Mouse (Mus musculus) lung, postnatal 0 days (tissue): Measurements from ENCODE around the gene Dok7. TPM values are rescaled to one million over a fixed set of nuclear protein-coding genes. Genes with fewer than 3 reads are reported as not detected.

Source experiments
- ATAC-seq: fragments of 200-750 bp; cut with Nextera tagmentation; 2 replicates; pipeline ENCODE4 v1.8.0; 2017; ENCODE audit warnings: moderate library complexity
- DNase-seq: peaks from one replicate; pipeline ENCODE4 v3.0.0-alpha.2; 2016; ENCODE audit warnings: low spot score
- H3K27ac ChIP-seq: fragments of 300-500 bp; sonication (generic); 2 replicates; pipeline ENCODE4 v1.5.1; 2014; ENCODE audit warnings: antibody characterized with exemption, mild to moderate bottlenecking, low read length, mixed read lengths
- H3K27me3 ChIP-seq: fragments of 300-500 bp; sonication (generic); replicated peaks from 2 replicates; pipeline ENCODE4 v1.6.1; 2014; ENCODE audit warnings: low read length, mixed read lengths; ENCODE audit not compliant: insufficient read depth
- H3K36me3 ChIP-seq: fragments of 300-500 bp; sonication (generic); 2 replicates; pipeline ENCODE4 v1.6.1; 2014; ENCODE audit warnings: low read length, mixed read lengths; ENCODE audit not compliant: insufficient read depth
- H3K4me1 ChIP-seq: fragments of 300-500 bp; sonication (generic); 2 replicates; pipeline ENCODE4 v1.6.1; 2014; ENCODE audit warnings: antibody characterized with exemption, low read depth, low read length, mixed read lengths; ENCODE audit not compliant: insufficient read depth
- H3K4me2 ChIP-seq: fragments of 300-500 bp; sonication (generic); replicated peaks from 2 replicates; pipeline ENCODE4 v1.6.1; 2014; ENCODE audit warnings: low read depth, mild to moderate bottlenecking, low read length, moderate library complexity, mixed read lengths
- H3K4me3 ChIP-seq: fragments of 300-500 bp; sonication (generic); 2 replicates; pipeline ENCODE4 v1.5.1; 2014; ENCODE audit warnings: low read depth, low read length
- H3K9ac ChIP-seq: fragments of 300-500 bp; sonication (generic); replicated peaks from 2 replicates; pipeline ENCODE4 v1.6.1; 2014; ENCODE audit warnings: low read depth, mild to moderate bottlenecking
- H3K9me3 ChIP-seq: fragments of 300-500 bp; sonication (generic); 2 replicates; pipeline ENCODE4 v1.6.1; 2016; ENCODE audit warnings: low read length, mixed read lengths
- CTCF ChIP-seq: IDR thresholded peaks from 2 replicates; pipeline ENCODE4 v1.5.1; 2016; ENCODE audit warnings: antibody characterized with exemption, mild to moderate bottlenecking
- EP300 ChIP-seq: IDR thresholded peaks from 2 replicates; pipeline ENCODE4 v1.6.1; 2016; ENCODE audit warnings: antibody characterized with exemption, mild to moderate bottlenecking, control low read depth
- WGBS: fragments of 180-500 bp; shearing (Covaris S2); extraction: QIAGEN DNeasy Blood & Tissue Kit; methylation state at CpG from one replicate; pipeline ENCODE4 v1.1.7; 2014; 5-methylcytosine and 5-hydroxymethylcytosine counted together
- polyA plus RNA-seq: library from polyadenylated mRNA; unstranded; fragments of >200 nt; fragmentation: Nextera tagmentation; extraction: Ambion mirVana; gene quantifications from 2 replicates; pipeline ENCODE4 v1.2.1, GENCODE M21; 2015

Gene Dok7
- polyA plus RNA-seq, 1 experiment from 2014 or later: 0.56 TPM

GRCm38 (mm10) chr5:35118418-35118817 lies 61.9 kb downstream of the Dok7 start:
- Histone ChIP-seq H3K4me2 (no peak overlapping the region), H3K27ac (no peak overlapping the region), H3K27me3 (no peaks in the 10 kb centered on the region), H3K36me3 (no peaks in the 10 kb centered on the region), H3K4me1 (no peaks in the 10 kb centered on the region), H3K4me3 (no peak overlapping the region), H3K9ac (no peak overlapping the region), H3K9me3 (no peaks in the 10 kb centered on the region)
- DNase-seq: no peak
- TF ChIP-seq CTCF (no peak), EP300 (no peak)
- WGBS: 94% methylated on average over 2 of the region's 2 CpGs
- no peak for ATAC-seq

GRCm38 (mm10) chr5:35120024-35120423 lies 63.5 kb downstream of the Dok7 start:
- ATAC-seq (no peak), DNase-seq (no peak)
- Histone ChIP-seq H3K27ac (no peak overlapping the region), H3K4me2 (no peak overlapping the region), H3K4me1 (no peaks in the 10 kb centered on the region), H3K4me3 (no peak overlapping the region), H3K36me3 (no peaks in the 10 kb centered on the region), H3K9me3 (no peaks in the 10 kb centered on the region), H3K27me3 (no peaks in the 10 kb centered on the region), H3K9ac (no peak overlapping the region)
- WGBS: 78% methylated on average over 8 of the region's 8 CpGs
- TF ChIP-seq EP300: no peak
- no peak for TF ChIP-seq CTCF

DNA sequence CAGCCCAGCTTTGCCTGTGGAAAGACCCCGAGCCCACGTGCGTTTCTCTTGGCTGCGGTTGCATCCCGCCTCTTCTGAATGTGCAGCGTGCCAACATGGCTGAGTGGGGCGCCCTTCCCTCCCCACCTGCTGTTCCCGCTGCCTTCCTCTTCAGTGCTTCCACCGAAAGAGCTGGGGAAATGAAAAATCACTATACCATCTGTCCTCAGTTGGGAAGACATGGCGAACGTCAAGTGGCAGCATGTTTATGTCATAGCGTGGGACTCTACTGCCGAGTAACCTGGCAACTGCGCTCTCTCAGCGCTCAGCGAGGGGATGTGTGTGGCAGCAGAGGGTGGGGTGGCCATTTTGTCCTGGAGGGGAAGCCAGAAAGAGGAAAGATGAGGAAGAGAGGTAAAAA lies 72.6 kb downstream of the Dok7 start:
- no peaks in the 10 kb centered on the region for H3K9me3 ChIP-seq
- no peak overlapping the region for H3K4me2 ChIP-seq
- DNase-seq (no peak), ATAC-seq (no peak)
- H3K4me1 ChIP-seq: no peaks in the 10 kb centered on the region
- no peak overlapping the region for H3K9ac ChIP-seq
- WGBS: 76% methylated on average over 16 of the region's 16 CpGs
- no peaks in the 10 kb centered on the region for H3K27me3 ChIP-seq
- H3K36me3 ChIP-seq: no peaks in the 10 kb centered on the region
- TF ChIP-seq CTCF (no peak), EP300 (no peak)
- H3K4me3 ChIP-seq: no peak overlapping the region
- H3K27ac ChIP-seq: no peak overlapping the region

DNA sequence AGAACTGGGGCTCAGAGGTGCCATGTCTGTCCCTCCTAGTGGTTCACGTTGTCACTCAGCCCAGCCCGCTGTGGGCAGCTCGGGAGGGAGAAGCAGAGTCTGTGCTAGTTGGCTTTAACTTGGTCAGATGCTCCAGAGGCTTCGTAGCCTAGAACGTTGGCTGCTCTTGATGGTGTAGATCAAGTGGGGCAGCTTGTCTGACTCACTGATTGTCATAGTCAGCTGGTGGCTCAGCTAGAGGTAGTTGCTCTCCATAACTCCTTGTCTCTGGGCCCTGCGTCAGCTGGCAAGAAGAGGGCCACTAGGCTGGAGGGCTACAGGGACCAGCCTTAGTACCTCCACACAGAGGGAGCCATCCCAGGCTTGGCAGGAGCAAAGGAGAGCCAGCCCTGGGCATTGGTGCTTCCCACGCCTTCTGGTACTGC lies 73.2 kb downstream of the Dok7 start:
- ATAC-seq (no peak), DNase-seq (no peak)
- Histone ChIP-seq H3K4me3 (no peak overlapping the region), H3K4me2 (no peak overlapping the region), H3K27me3 (no peaks in the 10 kb centered on the region), H3K9me3 (no peaks in the 10 kb centered on the region), H3K9ac (no peak overlapping the region), H3K4me1 (no peaks in the 10 kb centered on the region), H3K36me3 (no peaks in the 10 kb centered on the region), H3K27ac (no peak overlapping the region)
- 90% methylated on average over 5 of the region's 7 CpGs for WGBS
- TF ChIP-seq CTCF (no peak), EP300 (no peak)

DNA sequence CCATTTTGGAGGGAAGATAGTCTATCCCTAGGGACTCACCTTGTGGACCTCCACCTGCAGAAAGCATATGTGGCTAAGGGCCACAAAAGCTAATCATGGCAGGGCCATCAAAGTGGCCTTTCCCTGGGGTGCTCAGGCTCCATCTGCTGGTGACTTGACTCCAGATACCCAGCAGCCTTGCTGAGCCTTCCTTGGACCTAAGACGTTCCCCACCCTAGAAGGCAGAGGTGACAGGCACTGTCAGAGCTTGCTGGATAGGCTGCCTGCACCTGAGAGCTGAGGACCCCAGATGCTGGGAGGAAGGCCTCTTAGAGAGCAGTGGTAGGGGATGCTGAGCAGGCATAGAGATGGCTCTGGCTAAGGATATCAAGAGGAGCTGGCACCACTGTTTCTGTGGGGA lies 74.7 kb downstream of the Dok7 start:
- Histone ChIP-seq H3K4me3 (no peak overlapping the region), H3K27ac (no peak overlapping the region), H3K9ac (no peak overlapping the region), H3K4me2 (no peak overlapping the region), H3K4me1 (no peaks in the 10 kb centered on the region), H3K9me3 (no peaks in the 10 kb centered on the region), H3K27me3 (no peaks in the 10 kb centered on the region), H3K36me3 (no peaks in the 10 kb centered on the region)
- 33% methylated on average over 1 of the region's 1 CpGs for WGBS
- DNase-seq (no peak), ATAC-seq (no peak)
- TF ChIP-seq EP300 (no peak), CTCF (peak; percentile 40)

DNA sequence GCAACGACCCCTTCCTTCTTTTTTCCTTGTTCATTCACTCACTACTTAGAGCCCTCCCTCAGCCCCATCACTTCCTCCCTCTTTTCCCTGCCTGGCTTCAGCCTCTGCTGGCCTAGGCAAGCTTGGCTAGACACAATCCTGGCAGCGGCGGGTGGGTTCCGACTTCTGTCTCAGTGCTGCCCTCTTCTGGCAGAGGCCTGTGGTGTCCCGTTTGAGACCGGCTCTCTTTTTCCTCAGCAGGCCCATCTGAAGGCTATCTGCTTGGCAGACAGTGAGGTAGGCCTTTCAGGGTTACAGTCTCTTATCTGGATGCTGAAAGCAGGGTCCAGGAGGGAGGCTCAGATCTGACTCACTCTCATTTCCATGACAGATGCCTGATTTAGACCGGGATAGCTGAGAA lies 75.2 kb downstream of the Dok7 start:
- H3K4me3 ChIP-seq: no peak overlapping the region
- peak; percentile 85 for DNase-seq
- no peak overlapping the region for H3K4me2 ChIP-seq
- peak; percentile 20; the same call in 1 of the 2 replicates for ATAC-seq
- no peaks in the 10 kb centered on the region for H3K36me3 ChIP-seq
- peak; percentile 90 for TF ChIP-seq CTCF
- no peak for TF ChIP-seq EP300
- H3K9me3 ChIP-seq: no peaks in the 10 kb centered on the region
- H3K27me3 ChIP-seq: no peaks in the 10 kb centered on the region
- H3K9ac ChIP-seq: no peak overlapping the region
- no peak overlapping the region for H3K27ac ChIP-seq
- H3K4me1 ChIP-seq: no peaks in the 10 kb centered on the region
- WGBS: 5% methylated on average over 7 of the region's 7 CpGs
